ENCODE assay signal across 35 mouse cellular contexts in the genomic region with DNA sequence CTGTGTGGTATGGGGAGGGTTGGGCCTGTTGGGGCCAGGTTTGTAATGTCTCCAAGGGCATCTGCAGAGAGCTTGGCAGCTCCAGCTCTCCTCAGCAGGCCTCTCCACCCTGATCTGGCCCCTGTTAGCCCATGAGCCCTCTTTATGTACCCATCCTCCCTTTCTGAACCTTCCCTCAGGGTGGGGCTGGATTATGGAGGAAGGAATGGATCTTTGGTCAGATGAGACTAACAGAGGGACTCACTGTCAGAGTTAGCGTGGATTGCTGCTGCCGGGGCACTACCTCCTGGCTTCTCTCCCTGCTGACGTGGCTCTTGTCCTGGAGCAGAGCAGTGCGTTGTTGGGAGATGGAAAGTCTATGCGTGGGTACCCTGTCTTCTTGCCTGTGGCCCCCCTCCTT. TPM values are rescaled to one million over a fixed set of nuclear protein-coding genes. Genes with fewer than 3 reads are reported as not detected.
DNase-seq lines count a peak whose midpoint lies in the region; ATAC-seq and TF ChIP-seq lines count a peak whose summit lies in the region.
"Had no signal": no experiment of that assay in that cellular context is flagged by ENCODE, and none has a peak within 500 bp of the region (broad histone marks: within the 10 kb centered on the region; RNA-seq: fewer than 3 reads in every experiment).

No protein-coding gene starts in this region.

- no peak overlapping the region for H3K4me2 ChIP-seq in intestine, postnatal 0 days (replicated peaks; ENCODE audit: low read depth)
- H3K4me2 ChIP-seq in intestine, embryonic 15.5 days (replicated peaks): no peak overlapping the region
- H3K4me2 ChIP-seq in midbrain, embryonic 12.5 days (replicated peaks): no peak overlapping the region
- no peak overlapping the region for H3K4me2 ChIP-seq in midbrain, embryonic 14.5 days (ENCODE audit: low read length)
- H3K4me2 ChIP-seq: heart, embryonic 12.5 days; limb, embryonic 13.5 days; liver, embryonic 12.5 days; stomach, embryonic 15.5 days had no signal

- TF ChIP-seq CTCF in gastrocnemius, adult 2 months (IDR thresholded peaks at IDR 0.05): no peak
- TF ChIP-seq CTCF in intestine, postnatal 0 days (IDR thresholded peaks at IDR 0.05; ENCODE audit: low read depth): no peak
- no peak for TF ChIP-seq CTCF in E14TG2a.4 (conservative IDR thresholded peaks at IDR 0.05; ENCODE audit: low read length)

- H3K27me3 ChIP-seq in intestine, postnatal 0 days (replicated peaks; ENCODE audit: control insufficient read depth, insufficient read depth, low read length): no peaks in the 10 kb centered on the region
- no peaks in the 10 kb centered on the region for H3K27me3 ChIP-seq in intestine, embryonic 15.5 days (replicated peaks)
- no peaks in the 10 kb centered on the region for H3K27me3 ChIP-seq in midbrain, embryonic 12.5 days
- H3K27me3 ChIP-seq in midbrain, embryonic 14.5 days (ENCODE audit: control insufficient read depth, insufficient read depth, low read length): no peaks in the 10 kb centered on the region
- H3K27me3 ChIP-seq in E14TG2a.4 (ENCODE audit: insufficient read depth, low read length): no peaks in the 10 kb centered on the region
- H3K27me3 ChIP-seq: heart, embryonic 12.5 days; limb, embryonic 13.5 days; liver, embryonic 12.5 days; megakaryocyte, embryonic 14.5 days; stomach, embryonic 15.5 days had no signal

- intact Hi-C loops in gastrocnemius, adult 2 months (cut with DNase I): no loop called here

- no peak for DNase-seq in gastrocnemius, adult 2 months
- DNase-seq in gastrocnemius, adult 18-20 months (ENCODE audit: low spot score): no peak
- no peak for DNase-seq in midbrain, embryonic 14.5 days
- DNase-seq in left cerebral cortex, adult 18-20 months (ENCODE audit: low spot score in 2 of 2): no peak
- DNase-seq: adrenal gland, postnatal 14 days; cerebellum, adult 11 months; cerebellum, adult 9-10 months; cerebellum, postnatal 36 days; gastrocnemius, postnatal 14 days; lung, adult 18-20 months; lung, postnatal 4 days; retina, postnatal 1 day; right cerebral cortex, postnatal 14 days; thymus, postnatal 25 days had no signal

- no peaks in the 10 kb centered on the region for H3K9me3 ChIP-seq in intestine, postnatal 0 days (ENCODE audit: control insufficient read depth)
- H3K9me3 ChIP-seq in intestine, embryonic 15.5 days: no peaks in the 10 kb centered on the region
- H3K9me3 ChIP-seq in midbrain, embryonic 12.5 days: no peaks in the 10 kb centered on the region
- H3K9me3 ChIP-seq in midbrain, embryonic 14.5 days (ENCODE audit: control insufficient read depth, low read length): no peaks in the 10 kb centered on the region
- no peaks in the 10 kb centered on the region for H3K9me3 ChIP-seq in E14TG2a.4 (ENCODE audit: low read length)
- H3K9me3 ChIP-seq: heart, embryonic 12.5 days; limb, embryonic 13.5 days; liver, embryonic 12.5 days; megakaryocyte, embryonic 14.5 days; stomach, embryonic 15.5 days had no signal

- peaks cover 8% of the 10 kb centered on the region; the same call in 1 of the 2 replicates for H3K4me1 ChIP-seq in intestine, postnatal 0 days (replicated peaks; ENCODE audit: control insufficient read depth, insufficient read depth, low read length)
- H3K4me1 ChIP-seq in intestine, embryonic 15.5 days (replicated peaks): peaks cover 21% of the 10 kb centered on the region; the same call in 1 of the 2 replicates
- no peaks in the 10 kb centered on the region for H3K4me1 ChIP-seq in midbrain, embryonic 12.5 days
- no peaks in the 10 kb centered on the region for H3K4me1 ChIP-seq in midbrain, embryonic 14.5 days (ENCODE audit: control insufficient read depth, insufficient read depth, low read length)
- H3K4me1 ChIP-seq in E14TG2a.4 (replicated peaks; ENCODE audit: low read depth, low read length): peaks cover 46% of the 10 kb centered on the region
- H3K4me1 ChIP-seq: limb, embryonic 13.5 days had no signal

- no peak overlapping the region for H3K9ac ChIP-seq in intestine, postnatal 0 days (ENCODE audit: low read depth, low read length)
- H3K9ac ChIP-seq in intestine, embryonic 15.5 days: no peak overlapping the region
- H3K9ac ChIP-seq in midbrain, embryonic 12.5 days (replicated peaks): no peak overlapping the region
- no peak overlapping the region for H3K9ac ChIP-seq in midbrain, embryonic 14.5 days (replicated peaks; ENCODE audit: low read length)
- H3K9ac ChIP-seq: heart, embryonic 12.5 days; limb, embryonic 13.5 days; liver, embryonic 12.5 days; stomach, embryonic 15.5 days had no signal

- no peak overlapping the region for H3K4me3 ChIP-seq in gastrocnemius, adult 2 months
- H3K4me3 ChIP-seq in intestine, postnatal 0 days (ENCODE audit: low read depth, low read length): no peak overlapping the region
- H3K4me3 ChIP-seq in intestine, embryonic 15.5 days (replicated peaks): no peak overlapping the region
- H3K4me3 ChIP-seq in midbrain, embryonic 12.5 days: no peak overlapping the region
- no peak overlapping the region for H3K4me3 ChIP-seq in midbrain, embryonic 14.5 days (replicated peaks; ENCODE audit: low read depth, low read length)
- peak overlapping the region; percentile 70 for H3K4me3 ChIP-seq in E14TG2a.4 (replicated peaks; ENCODE audit: low read length)
- H3K4me3 ChIP-seq: heart, embryonic 12.5 days; left cerebral cortex, adult 2 months; limb, embryonic 13.5 days; liver, embryonic 12.5 days; megakaryocyte, embryonic 14.5 days; stomach, embryonic 15.5 days had no signal

- H3K27ac ChIP-seq in gastrocnemius, adult 2 months: peak overlapping the region; percentile 63
- H3K27ac ChIP-seq in intestine, postnatal 0 days (ENCODE audit: low read depth, low read length): peak overlapping the region; percentile 21; the same call in 1 of the 2 replicates
- H3K27ac ChIP-seq in intestine, embryonic 15.5 days: no peak overlapping the region
- no peak overlapping the region for H3K27ac ChIP-seq in midbrain, embryonic 12.5 days (replicated peaks)
- no peak overlapping the region for H3K27ac ChIP-seq in midbrain, embryonic 14.5 days (replicated peaks; ENCODE audit: low read depth, low read length)
- H3K27ac ChIP-seq: left cerebral cortex, adult 2 months; limb, embryonic 13.5 days; liver, embryonic 12.5 days; stomach, embryonic 15.5 days had no signal

- H3K36me3 ChIP-seq in intestine, postnatal 0 days (ENCODE audit: control insufficient read depth, insufficient read depth): peaks cover 40% of the 10 kb centered on the region
- peaks cover 23% of the 10 kb centered on the region for H3K36me3 ChIP-seq in intestine, embryonic 15.5 days
- H3K36me3 ChIP-seq in midbrain, embryonic 12.5 days: peaks cover 25% of the 10 kb centered on the region
- H3K36me3 ChIP-seq in midbrain, embryonic 14.5 days (ENCODE audit: control insufficient read depth, insufficient read depth, low read length): peaks cover 19% of the 10 kb centered on the region
- H3K36me3 ChIP-seq in E14TG2a.4 (ENCODE audit: insufficient read depth, low read length): peaks cover 4% of the 10 kb centered on the region; the same call in 1 of the 2 replicates

- no peak for ATAC-seq in intestine, postnatal 0 days
- no peak for ATAC-seq in intestine, embryonic 15.5 days
- 0 out of 2 replicates have a peak, but pooled peaks have one; percentile 6 for ATAC-seq in midbrain, embryonic 12.5 days (ENCODE audit: low FRiP score, low read depth)
- no peak for ATAC-seq in midbrain, embryonic 14.5 days (ENCODE audit: low FRiP score, low TSS enrichment)
- ATAC-seq: forebrain, embryonic 14.5 days; liver, embryonic 12.5 days; lung, postnatal 0 days; midbrain, embryonic 16.5 days had no signal

- WGBS in intestine, postnatal 0 days: 80% methylated on average over 5 of the region's 5 CpGs
- WGBS in intestine, embryonic 15.5 days: 81% methylated on average over 5 of the region's 5 CpGs
- 95% methylated on average over 5 of the region's 5 CpGs for WGBS in midbrain, embryonic 12.5 days
- WGBS in midbrain, embryonic 14.5 days: 89% methylated on average over 5 of the region's 5 CpGs

RNA-seq across cellular contexts. Expression of gene Olfr1393, which starts 15.8 kb away (rescaled TPM):
- not detected for total RNA-seq in gastrocnemius, adult 2 months (2021)
- under 1 TPM in 1 of 2 experiments, not detected in 1; 0.09 TPM for total RNA-seq in gastrocnemius, adult 18-20 months (2021)
- polyA plus RNA-seq in intestine, postnatal 0 days (2015; fragmentation: Nextera tagmentation; extraction: Ambion mirVana): 0.16 TPM in 1 of 2 replicates, not detected in the other
- not detected in 2 replicates for polyA plus RNA-seq in intestine, embryonic 15.5 days (2015; fragmentation: Nextera tagmentation; extraction: Ambion mirVana)
- 0.06 TPM in 1 of 2 replicates, not detected in the other for polyA plus RNA-seq in midbrain, embryonic 12.5 days (2016; fragmentation: Nextera tagmentation; extraction: Ambion mirVana)
- polyA plus RNA-seq in midbrain, embryonic 14.5 days (2014; fragmentation: Nextera tagmentation; extraction: Ambion mirVana): 0.22 TPM in 1 of 2 replicates, not detected in the other
- under 1 TPM; 0.23 to 0.37 TPM for total RNA-seq in left cerebral cortex, adult 18-20 months (2021)
- total RNA-seq: adrenal gland, postnatal 14 days; granulocyte monocyte progenitor cell, adult 5-6 weeks; hematopoietic stem cell, adult 5-6 weeks; layer of hippocampus, adult 18-20 months; layer of hippocampus, postnatal 10 days had no signal
- polyA plus RNA-seq: embryonic facial prominence, embryonic 11.5 days; forebrain, embryonic 14.5 days; limb, embryonic 13.5 days; lung, postnatal 0 days; midbrain, embryonic 16.5 days; neural tube, embryonic 14.5 days; stomach, embryonic 15.5 days had no signal

RNA-seq across cellular contexts. Expression of gene Mgat1, which starts 18.3 kb away (rescaled TPM):
- 10 to 100 TPM; 42.0 to 48.0 TPM for total RNA-seq in gastrocnemius, adult 2 months (2021)
- 10 to 100 TPM; 41.0 to 49.9 TPM for total RNA-seq in gastrocnemius, adult 18-20 months (2021)
- polyA plus RNA-seq in intestine, postnatal 0 days (2015; fragmentation: Nextera tagmentation; extraction: Ambion mirVana): 59.0 and 62.2 TPM in 2 replicates
- 53.5 and 61.2 TPM in 2 replicates for polyA plus RNA-seq in intestine, embryonic 15.5 days (2015; fragmentation: Nextera tagmentation; extraction: Ambion mirVana)
- 33.5 and 39.0 TPM in 2 replicates for polyA plus RNA-seq in midbrain, embryonic 12.5 days (2016; fragmentation: Nextera tagmentation; extraction: Ambion mirVana)
- polyA plus RNA-seq in midbrain, embryonic 14.5 days (2014; fragmentation: Nextera tagmentation; extraction: Ambion mirVana): 27.0 and 27.9 TPM in 2 replicates
- 10 to 100 TPM; 67.9 to 77.0 TPM for total RNA-seq in left cerebral cortex, adult 18-20 months (2021)

RNA-seq across cellular contexts. Expression of gene Olfr1392, which starts 22.8 kb away (rescaled TPM):
- total RNA-seq in gastrocnemius, adult 2 months (2021): not detected
- not detected for total RNA-seq in gastrocnemius, adult 18-20 months (2021)
- polyA plus RNA-seq in intestine, postnatal 0 days (2015; fragmentation: Nextera tagmentation; extraction: Ambion mirVana): 0.08 TPM in 1 of 2 replicates, not detected in the other
- polyA plus RNA-seq in intestine, embryonic 15.5 days (2015; fragmentation: Nextera tagmentation; extraction: Ambion mirVana): not detected in 2 replicates
- 0.06 TPM in 1 of 2 replicates, not detected in the other for polyA plus RNA-seq in midbrain, embryonic 12.5 days (2016; fragmentation: Nextera tagmentation; extraction: Ambion mirVana)
- polyA plus RNA-seq in midbrain, embryonic 14.5 days (2014; fragmentation: Nextera tagmentation; extraction: Ambion mirVana): 0.07 TPM in 1 of 2 replicates, not detected in the other
- not detected for total RNA-seq in left cerebral cortex, adult 18-20 months (2021)
- total RNA-seq: adrenal gland, postnatal 14 days; gastrocnemius, postnatal 14 days; granulocyte monocyte progenitor cell, adult 5-6 weeks; hematopoietic stem cell, adult 5-6 weeks; left cerebral cortex, adult 2 months; left cerebral cortex, postnatal 36 days had no signal
- polyA plus RNA-seq: embryonic facial prominence, embryonic 11.5 days; forebrain, embryonic 14.5 days; heart, embryonic 12.5 days; heart, postnatal 0 days; limb, embryonic 13.5 days; liver, embryonic 12.5 days; lung, postnatal 0 days; midbrain, embryonic 16.5 days; neural tube, embryonic 14.5 days; stomach, embryonic 15.5 days had no signal

RNA-seq across cellular contexts. Expression of gene Olfr10, which starts 42.3 kb away (rescaled TPM):
- total RNA-seq in gastrocnemius, adult 2 months (2021): not detected
- total RNA-seq in gastrocnemius, adult 18-20 months (2021): not detected
- not detected in 2 replicates for polyA plus RNA-seq in intestine, postnatal 0 days (2015; fragmentation: Nextera tagmentation; extraction: Ambion mirVana)
- not detected in 2 replicates for polyA plus RNA-seq in intestine, embryonic 15.5 days (2015; fragmentation: Nextera tagmentation; extraction: Ambion mirVana)
- not detected in 2 replicates for polyA plus RNA-seq in midbrain, embryonic 12.5 days (2016; fragmentation: Nextera tagmentation; extraction: Ambion mirVana)
- polyA plus RNA-seq in midbrain, embryonic 14.5 days (2014; fragmentation: Nextera tagmentation; extraction: Ambion mirVana): not detected in 2 replicates
- total RNA-seq in left cerebral cortex, adult 18-20 months (2021): not detected
- total RNA-seq: adrenal gland, postnatal 14 days; gastrocnemius, postnatal 14 days; granulocyte monocyte progenitor cell, adult 5-6 weeks; hematopoietic stem cell, adult 5-6 weeks; layer of hippocampus, adult 18-20 months; left cerebral cortex, adult 2 months; left cerebral cortex, postnatal 36 days had no signal
- polyA plus RNA-seq: embryonic facial prominence, embryonic 11.5 days; forebrain, embryonic 14.5 days; heart, embryonic 12.5 days; heart, postnatal 0 days; limb, embryonic 13.5 days; liver, embryonic 12.5 days; lung, postnatal 0 days; midbrain, embryonic 16.5 days; neural tube, embryonic 14.5 days; stomach, embryonic 15.5 days had no signal

RNA-seq across cellular contexts. Expression of gene Zfp62, which starts 59.2 kb away (rescaled TPM):
- 10 to 100 TPM; 25.8 to 32.6 TPM for total RNA-seq in gastrocnemius, adult 2 months (2021)
- 10 to 100 TPM; 27.4 to 28.3 TPM for total RNA-seq in gastrocnemius, adult 18-20 months (2021)
- 8.4 TPM in 2 replicates for polyA plus RNA-seq in intestine, postnatal 0 days (2015; fragmentation: Nextera tagmentation; extraction: Ambion mirVana)
- polyA plus RNA-seq in intestine, embryonic 15.5 days (2015; fragmentation: Nextera tagmentation; extraction: Ambion mirVana): 24.4 and 28.6 TPM in 2 replicates
- 60.8 and 63.3 TPM in 2 replicates for polyA plus RNA-seq in midbrain, embryonic 12.5 days (2016; fragmentation: Nextera tagmentation; extraction: Ambion mirVana)
- polyA plus RNA-seq in midbrain, embryonic 14.5 days (2014; fragmentation: Nextera tagmentation; extraction: Ambion mirVana): 37.3 and 61.7 TPM in 2 replicates
- total RNA-seq in left cerebral cortex, adult 18-20 months (2021): 10 to 100 TPM; 68.9 to 78.9 TPM

Comparison
In these comparisons a context has a peak if more than half of its experiments do, and no peak if none do; other contexts are left out.
1. H3K27ac ChIP-seq: peak in gastrocnemius, adult 2 months (single experiment) and intestine, postnatal 0 days (single experiment); none in intestine, embryonic 15.5 days (single experiment), midbrain, embryonic 12.5 days (single experiment) and midbrain, embryonic 14.5 days (single experiment).